Mouse (Mus musculus) kidney, postnatal 25 days (tissue): ENCODE data around the gene Phospho2.

Source experiments
- DNase-seq, 2 experiments: peaks; one replicate each; pipeline ENCODE4 v3.0.0; 2021; ENCODE audit warnings: mixed read lengths in 2 of 2

Gene Phospho2

GRCm38 (mm10) chr2:69825898-69826297, 36.5 kb downstream of the Phospho2 start:
- no peak for DNase-seq

- DNase-seq, result peak in 1 of 2 experiments; percentile 39
Observed at GRCm38 (mm10) chr2:69826380-69826779, 37.0 kb downstream of the Phospho2 start.

- no peak for DNase-seq
Observed at GRCm38 (mm10) chr2:69828031-69828430, 38.6 kb downstream of the Phospho2 start.

GRCm38 (mm10) chr2:69829680-69830079, 40.3 kb downstream of the Phospho2 start:
- no peak for DNase-seq

- no peak for DNase-seq
Observed at GRCm38 (mm10) chr2:69830116-69830515, 40.7 kb downstream of the Phospho2 start.

- no peak for DNase-seq
Observed at GRCm38 (mm10) chr2:69837244-69837967, 48.0 kb downstream of the Phospho2 start.

- DNase-seq, result no peak
Observed at GRCm38 (mm10) chr2:69837996-69838395, 48.6 kb downstream of the Phospho2 start.

- DNase-seq, result no peak
Observed at GRCm38 (mm10) chr2:69838707-69839106, 49.3 kb downstream of the Phospho2 start.

- no peak for DNase-seq
Observed at GRCm38 (mm10) chr2:69840261-69840660, 50.8 kb downstream of the Phospho2 start.

- DNase-seq, result peak; percentile 30 to 40
Observed at GRCm38 (mm10) chr2:69849215-69849614, 59.8 kb downstream of the Phospho2 start.
